Mouse (Mus musculus) cerebellum, postnatal 4 days (tissue): ENCODE data around the gene Spg20.
A peak's percentile ranks its signal among the peaks of the same experiment; 100 is the strongest.

Experiments used
- DNase-seq, 2 experiments: peaks; one replicate each; pipeline ENCODE4 v3.0.0; 2022; ENCODE audit warnings: low spot score in 2 of 2, mixed read lengths in 1 of 2

The Spg20 gene

GRCm38 (mm10) chr3:55111935-55112709, at the start of gene Spg20:
TSS of gene Spg20 (plus strand) at chr3:55112108.
- DNase-seq: peak; percentile 97 to 99

- peak in 1 of 2 experiments; percentile 43 for DNase-seq
These were observed 49.3 kb upstream of the Spg20 start for GRCm38 (mm10) chr3:55062653-55063052.

GRCm38 (mm10) chr3:55064396-55064795, 47.5 kb upstream of the Spg20 start:
- DNase-seq: peak; percentile 73 to 86

GRCm38 (mm10) chr3:55065738-55066665, 45.9 kb upstream of the Spg20 start:
- DNase-seq: no peak

- no peak for DNase-seq
These were observed 45.3 kb upstream of the Spg20 start for GRCm38 (mm10) chr3:55066666-55067023.

- no peak for DNase-seq
These were observed 44.0 kb upstream of the Spg20 start for GRCm38 (mm10) chr3:55067791-55068434.

- no peak for DNase-seq
These were observed 37.2 kb upstream of the Spg20 start for GRCm38 (mm10) chr3:55074576-55075293.

GRCm38 (mm10) chr3:55075294-55075648, 36.6 kb upstream of the Spg20 start:
- no peak for DNase-seq

- no peak for DNase-seq
These were observed 33.7 kb upstream of the Spg20 start for GRCm38 (mm10) chr3:55078233-55078632.

- DNase-seq: no peak
These were observed 32.3 kb upstream of the Spg20 start for GRCm38 (mm10) chr3:55079619-55080018.

GRCm38 (mm10) chr3:55080055-55080454, 31.9 kb upstream of the Spg20 start:
- peak; percentile 46 to 74 for DNase-seq

GRCm38 (mm10) chr3:55084781-55085180, 27.1 kb upstream of the Spg20 start:
- DNase-seq: no peak

- DNase-seq: no peak
These were observed 26.2 kb upstream of the Spg20 start for GRCm38 (mm10) chr3:55085716-55086115.

- no peak for DNase-seq
These were observed 25.0 kb upstream of the Spg20 start for GRCm38 (mm10) chr3:55086948-55087347.

- DNase-seq: no peak
These were observed 24.5 kb upstream of the Spg20 start for GRCm38 (mm10) chr3:55087360-55087759.

- no peak for DNase-seq
These were observed 23.5 kb upstream of the Spg20 start for GRCm38 (mm10) chr3:55088359-55088758.

GRCm38 (mm10) chr3:55088843-55089242, 23.1 kb upstream of the Spg20 start:
- no peak for DNase-seq

- DNase-seq: no peak
These were observed 22.6 kb upstream of the Spg20 start for GRCm38 (mm10) chr3:55089291-55089690.

- DNase-seq: no peak
These were observed 18.7 kb upstream of the Spg20 start for GRCm38 (mm10) chr3:55093161-55093560.

GRCm38 (mm10) chr3:55095968-55096654, 15.8 kb upstream of the Spg20 start:
- DNase-seq: no peak

- no peak for DNase-seq
These were observed 15.3 kb upstream of the Spg20 start for GRCm38 (mm10) chr3:55096655-55097005.
